Mouse (Mus musculus) liver, embryonic 16.5 days (tissue): ENCODE measurements around the gene Tmem91. TPM values are rescaled to one million over a fixed set of nuclear protein-coding genes. Genes with fewer than 3 reads are reported as not detected.

Experiments
- ATAC-seq: fragments of 200-750 bp; cut with Nextera tagmentation; 2 replicates; pipeline ENCODE4 v1.8.0; 2017; ENCODE audit warnings: low read depth, mild to moderate bottlenecking, moderate number of reproducible peaks, moderate library complexity
- H3K27ac ChIP-seq: fragments of 300-500 bp; sonication (generic); 2 replicates; pipeline ENCODE4 v1.5.1; 2014; ENCODE audit warnings: mild to moderate bottlenecking, low read length
- H3K27me3 ChIP-seq: fragments of 300-500 bp; sonication (generic); 2 replicates; pipeline ENCODE4 v1.6.1; 2014; ENCODE audit warnings: low read depth, low read length, mixed read lengths; ENCODE audit not compliant: control insufficient read depth, insufficient read depth
- H3K36me3 ChIP-seq: fragments of 300-500 bp; sonication (generic); 2 replicates; pipeline ENCODE4 v1.6.1; 2014; ENCODE audit warnings: mild to moderate bottlenecking; ENCODE audit not compliant: control insufficient read depth, insufficient read depth
- H3K4me1 ChIP-seq: fragments of 300-500 bp; sonication (generic); 2 replicates; pipeline ENCODE4 v1.6.1; 2014; ENCODE audit warnings: low read depth, low read length, mixed read lengths; ENCODE audit not compliant: control insufficient read depth
- H3K4me2 ChIP-seq: fragments of 300-500 bp; sonication (generic); 2 replicates; pipeline ENCODE4 v1.6.1; 2014; ENCODE audit warnings: low read depth, low read length, mixed read lengths
- H3K4me3 ChIP-seq: fragments of 300-500 bp; sonication (generic); 2 replicates; pipeline ENCODE4 v1.5.1; 2014; ENCODE audit warnings: low read depth, mild to moderate bottlenecking, low read length
- H3K9ac ChIP-seq: fragments of 300-500 bp; sonication (generic); 2 replicates; pipeline ENCODE4 v1.6.1; 2014; ENCODE audit warnings: low read depth, low read length
- H3K9me3 ChIP-seq: fragments of 300-500 bp; sonication (generic); replicated peaks from 2 replicates; pipeline ENCODE4 v1.6.1; 2016; ENCODE audit warnings: low read length; ENCODE audit not compliant: control insufficient read depth
- WGBS: fragments of 180-500 bp; shearing (Covaris S2); extraction: QIAGEN DNeasy Blood & Tissue Kit; methylation state at CpG from one replicate; pipeline ENCODE4 v1.1.7; 2014; ENCODE audit not compliant: insufficient replicate concordance; 5-methylcytosine and 5-hydroxymethylcytosine counted together
- polyA plus RNA-seq: library from polyadenylated mRNA; unstranded; fragments of >200 nt; fragmentation: Nextera tagmentation; extraction: Ambion mirVana; gene quantifications from 2 replicates; pipeline ENCODE4 v1.2.1, GENCODE M21; 2015

Tmem91 gene
- polyA plus RNA-seq, 1 experiment from 2014 or later: 1.3 TPM

DNA sequence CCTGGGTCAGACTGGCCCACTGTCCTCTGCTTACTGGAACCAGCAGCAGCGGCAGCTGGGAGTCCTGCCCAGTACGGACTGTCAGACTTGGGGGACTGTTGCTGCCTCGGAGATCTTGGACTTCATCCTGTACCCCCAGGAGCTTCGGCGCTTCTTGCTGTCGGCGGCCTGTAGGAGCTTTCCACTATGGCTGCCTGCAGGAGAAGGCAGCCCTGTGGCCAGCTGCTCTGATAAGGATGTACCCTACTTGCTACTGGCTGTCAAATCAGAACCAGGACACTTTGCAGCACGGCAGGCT is 46.7 kb downstream of the Tmem91 start:
- Histone ChIP-seq H3K9me3 (no peaks in the 10 kb centered on the region), H3K27me3 (no peaks in the 10 kb centered on the region), H3K9ac (no peak overlapping the region), H3K36me3 (no peaks in the 10 kb centered on the region), H3K4me2 (peak overlapping the region; percentile 85; the same call in 1 of the 2 replicates), H3K4me3 (peak overlapping the region; percentile 59; the same call in 1 of the 2 replicates), H3K4me1 (peaks cover 27% of the 10 kb centered on the region), H3K27ac (no peak overlapping the region)
- ATAC-seq: no peak
- WGBS: 52% methylated on average over 8 of the region's 8 CpGs

DNA sequence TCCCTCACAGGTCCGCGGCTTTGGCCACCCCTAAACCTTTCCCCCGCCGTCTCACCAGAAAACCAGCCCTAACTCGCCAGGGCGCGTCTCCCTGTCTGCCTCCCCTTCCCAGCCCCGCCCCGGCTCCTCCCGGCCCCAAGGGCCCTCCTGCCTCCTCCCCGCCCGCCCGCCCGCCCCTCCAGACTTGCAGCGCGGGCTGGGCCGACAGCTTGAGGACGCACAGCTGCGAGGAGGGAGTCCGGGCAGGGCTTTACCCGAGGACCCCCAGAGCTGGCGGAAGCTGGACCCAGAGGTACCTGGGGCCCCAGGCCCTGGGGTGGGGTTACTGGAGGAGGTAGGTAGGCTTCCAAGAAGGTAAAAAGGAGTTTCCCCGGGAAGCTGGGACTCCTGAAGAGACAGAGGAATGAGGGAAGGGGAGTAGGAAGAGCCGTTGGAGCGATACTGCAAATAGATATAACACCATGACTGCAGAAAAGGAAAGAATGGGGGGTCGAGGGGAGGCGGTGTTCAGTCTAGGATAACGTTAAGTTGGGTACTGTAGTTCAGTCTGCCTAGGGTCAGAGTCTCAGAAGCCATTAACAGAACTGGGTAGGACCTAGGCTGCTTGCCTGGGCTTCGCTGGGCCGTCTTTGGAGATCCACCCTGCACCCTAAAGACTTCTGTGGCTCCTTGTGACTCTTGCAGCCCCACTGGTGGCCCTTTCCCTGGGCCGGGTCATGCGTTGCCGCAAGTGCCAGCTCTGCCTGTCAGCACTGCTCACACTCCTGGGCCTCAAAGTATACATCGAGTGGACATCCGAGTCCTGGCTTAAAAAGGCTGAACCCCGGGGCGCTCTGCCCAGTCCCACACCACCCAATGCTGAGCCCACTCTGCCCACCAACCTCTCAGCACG is 47.3 kb downstream of the Tmem91 start:
- Histone ChIP-seq H3K36me3 (no peaks in the 10 kb centered on the region), H3K4me3 (peak overlapping the region; percentile 59), H3K9me3 (no peaks in the 10 kb centered on the region), H3K27ac (peak overlapping the region; percentile 44; the same call in 1 of the 2 replicates), H3K4me1 (peaks cover 27% of the 10 kb centered on the region), H3K27me3 (no peaks in the 10 kb centered on the region), H3K4me2 (peak overlapping the region; percentile 85), H3K9ac (peak overlapping the region; percentile 59)
- 17% methylated on average over 38 of the region's 38 CpGs for WGBS
- ATAC-seq: peak; percentile 79

DNA sequence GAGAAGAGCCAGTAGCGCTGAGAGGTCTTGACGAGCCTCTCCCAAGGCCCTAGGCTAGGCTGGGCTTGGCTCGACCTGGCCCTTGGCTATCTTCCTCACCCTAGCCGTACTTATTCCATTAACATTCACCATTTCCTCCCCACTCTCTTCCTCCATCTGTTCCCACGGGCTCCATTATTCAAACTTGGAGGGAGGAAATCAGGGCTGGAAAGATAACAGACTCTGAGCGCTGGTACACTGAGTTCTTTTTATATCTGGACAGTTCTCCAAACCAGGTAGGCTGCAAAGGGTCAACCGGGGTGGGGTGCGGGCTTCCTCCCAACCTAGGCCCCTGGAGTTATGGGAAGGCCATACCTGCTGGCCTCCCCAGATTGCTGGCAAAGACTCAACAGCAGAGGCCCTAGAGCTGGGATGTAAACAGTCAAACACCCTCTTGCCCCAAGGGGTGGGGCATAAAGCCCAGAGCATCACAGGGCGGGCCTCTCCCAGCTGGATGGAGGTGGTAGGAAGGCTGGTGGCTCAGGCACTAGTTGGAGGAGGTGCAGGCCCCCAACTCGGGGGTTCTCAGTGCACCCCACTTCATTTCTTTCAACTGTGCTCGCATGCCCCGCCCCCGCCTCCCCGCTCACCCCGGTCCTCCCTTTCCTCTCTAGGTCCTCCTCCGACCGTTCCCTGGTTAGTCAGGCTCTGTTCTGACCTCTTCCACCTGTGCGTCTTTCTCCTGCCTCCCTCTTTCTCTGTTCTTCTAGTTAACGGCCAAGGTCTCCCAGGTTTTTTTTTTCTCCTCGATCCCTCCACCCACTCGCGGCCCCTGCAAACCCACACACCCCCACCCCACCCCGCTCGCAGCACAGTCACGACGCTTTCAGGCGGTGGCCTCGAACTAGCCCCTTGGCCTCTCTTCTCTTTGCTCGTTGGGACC is 48.2 kb downstream of the Tmem91 start, which contains the start of gene B3gnt8:
Gene B3gnt8, plus strand, starts transcription at position 146 of the 922 bp plus-strand sequence.
- 9% methylated on average over 27 of the region's 29 CpGs for WGBS
- Histone ChIP-seq H3K4me2 (peak within 1 kb of the TSS; percentile 85), H3K4me3 (peak within 1 kb of the TSS; percentile 59), H3K36me3 (no peaks in the 10 kb centered on the region), H3K9me3 (no peaks in the 10 kb centered on the region), H3K27me3 (no peaks in the 10 kb centered on the region), H3K9ac (peak within 1 kb of the TSS; percentile 59), H3K4me1 (peaks cover 27% of the 10 kb centered on the region), H3K27ac (peak within 1 kb of the TSS; percentile 44; the same call in 1 of the 2 replicates)
- ATAC-seq: peak; percentile 49

DNA sequence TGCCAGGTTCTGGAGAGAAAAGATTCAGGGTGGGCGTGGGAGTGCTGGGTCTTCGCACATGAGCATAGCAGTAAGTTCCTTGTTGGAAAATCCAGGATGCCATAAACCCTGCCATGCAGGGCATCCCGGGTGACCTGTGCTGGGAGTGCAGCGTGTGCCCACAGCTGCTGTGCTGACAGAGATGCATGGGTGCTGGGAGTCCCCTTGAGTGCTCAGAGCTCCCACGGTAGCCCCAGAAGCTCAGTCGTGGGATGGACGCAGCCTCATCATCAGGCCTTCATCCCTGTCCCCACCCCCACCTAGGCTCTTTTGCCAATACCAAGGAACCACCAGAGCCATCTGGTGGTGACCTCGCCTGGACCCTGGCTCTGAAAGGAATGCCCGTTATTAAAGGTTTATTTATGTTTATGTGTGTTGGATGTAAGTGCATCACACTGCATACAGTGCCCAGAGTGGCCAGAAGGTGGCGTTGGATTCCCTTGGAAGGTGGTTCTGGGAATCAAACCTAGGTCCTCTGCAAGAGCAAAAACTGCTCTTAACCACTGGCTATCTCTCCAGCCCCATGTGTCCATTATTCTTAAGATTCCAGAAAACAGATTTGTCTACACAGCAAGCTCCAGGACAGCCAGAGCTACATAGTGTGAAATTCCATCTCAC is 49.2 kb downstream of the Tmem91 start:
- WGBS: 58% methylated on average over 10 of the region's 10 CpGs
- H3K9me3 ChIP-seq: no peaks in the 10 kb centered on the region
- H3K4me2 ChIP-seq: no peak overlapping the region
- no peaks in the 10 kb centered on the region for H3K36me3 ChIP-seq
- no peak overlapping the region for H3K27ac ChIP-seq
- peaks cover 27% of the 10 kb centered on the region for H3K4me1 ChIP-seq
- no peak overlapping the region for H3K4me3 ChIP-seq
- no peaks in the 10 kb centered on the region for H3K27me3 ChIP-seq
- no peak for ATAC-seq
- H3K9ac ChIP-seq: no peak overlapping the region

DNA sequence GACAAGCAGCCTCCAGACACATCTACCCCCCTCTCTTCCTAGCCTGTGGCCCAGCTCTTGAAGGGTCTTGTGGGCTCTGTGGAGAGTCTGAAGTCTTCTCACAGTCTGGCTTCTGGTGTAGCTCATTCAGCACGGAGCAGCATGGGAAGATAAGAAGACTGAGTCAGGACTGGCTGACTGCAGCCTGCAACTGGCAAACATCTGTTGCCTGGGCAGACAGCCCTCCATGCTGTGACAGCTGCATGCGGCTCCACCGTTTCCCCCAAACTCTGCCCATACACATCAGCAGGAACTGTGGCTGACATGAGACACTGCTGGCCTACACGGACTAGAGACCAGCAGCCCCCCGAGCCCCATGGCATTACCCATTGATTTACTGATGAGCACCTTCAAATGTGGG is 50.1 kb downstream of the Tmem91 start:
- no peak overlapping the region for H3K9ac ChIP-seq
- no peak for ATAC-seq
- no peaks in the 10 kb centered on the region for H3K36me3 ChIP-seq
- H3K27me3 ChIP-seq: no peaks in the 10 kb centered on the region
- H3K4me2 ChIP-seq: no peak overlapping the region
- no peak overlapping the region for H3K4me3 ChIP-seq
- peaks cover 29% of the 10 kb centered on the region for H3K4me1 ChIP-seq
- no peak overlapping the region for H3K27ac ChIP-seq
- WGBS: 57% methylated on average over 5 of the region's 5 CpGs
- no peaks in the 10 kb centered on the region for H3K9me3 ChIP-seq

DNA sequence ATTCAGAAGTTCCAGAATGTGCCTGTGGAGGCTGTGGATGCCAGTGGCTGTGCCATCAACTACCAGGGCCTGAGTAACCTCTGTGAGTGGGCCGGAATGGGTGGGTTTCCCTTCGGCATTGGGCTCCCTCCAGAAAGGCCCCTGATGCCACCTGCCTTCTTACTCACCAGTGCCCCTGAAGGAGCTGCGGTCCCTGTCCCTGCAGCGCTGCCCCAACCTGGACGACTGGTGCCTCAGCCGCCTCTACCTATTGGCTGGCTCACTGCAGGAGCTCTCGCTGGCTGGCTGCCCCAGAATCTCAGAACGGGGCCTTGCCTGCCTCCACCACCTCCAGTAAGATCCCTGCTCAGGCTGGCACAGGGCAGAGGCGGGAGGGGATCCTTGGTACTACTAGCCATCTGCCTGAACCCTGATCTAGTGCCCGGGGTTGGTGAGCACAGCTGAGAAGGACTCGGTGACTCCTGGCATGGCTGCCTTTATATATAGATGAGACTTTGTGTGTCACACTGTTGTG is 51.1 kb downstream of the Tmem91 start:
- Histone ChIP-seq H3K9me3 (no peaks in the 10 kb centered on the region), H3K27me3 (no peaks in the 10 kb centered on the region), H3K27ac (no peak overlapping the region), H3K9ac (no peak overlapping the region), H3K4me1 (peaks cover 36% of the 10 kb centered on the region), H3K4me3 (no peak overlapping the region), H3K4me2 (no peak overlapping the region), H3K36me3 (no peaks in the 10 kb centered on the region)
- WGBS: 83% methylated on average over 11 of the region's 11 CpGs
- ATAC-seq: no peak

DNA sequence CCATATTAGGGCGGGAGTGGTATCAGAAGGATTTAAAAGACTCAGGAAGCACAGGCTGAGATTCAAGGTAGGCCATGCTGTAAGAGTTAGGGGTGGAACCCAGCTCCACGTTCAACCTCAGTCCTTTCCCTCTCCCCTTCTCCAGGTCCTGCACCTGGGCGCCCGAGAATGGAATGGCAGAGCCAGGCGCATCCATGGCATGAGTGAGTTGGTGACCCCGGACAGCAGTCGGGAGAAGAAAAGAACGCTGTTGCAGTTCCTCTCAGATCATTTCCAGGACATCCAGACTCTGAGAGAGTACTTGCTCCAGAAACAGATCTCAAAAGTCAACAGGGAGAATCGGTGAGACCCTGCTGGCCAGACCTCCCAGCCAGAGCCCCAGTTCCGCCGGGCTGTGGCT is 54.2 kb downstream of the Tmem91 start:
- Histone ChIP-seq H3K4me2 (no peak overlapping the region), H3K4me3 (no peak overlapping the region), H3K27me3 (no peaks in the 10 kb centered on the region), H3K9me3 (no peaks in the 10 kb centered on the region), H3K4me1 (peaks cover 12% of the 10 kb centered on the region), H3K27ac (no peak overlapping the region), H3K36me3 (no peaks in the 10 kb centered on the region), H3K9ac (no peak overlapping the region)
- ATAC-seq: no peak
- 75% methylated on average over 11 of the region's 11 CpGs for WGBS

DNA sequence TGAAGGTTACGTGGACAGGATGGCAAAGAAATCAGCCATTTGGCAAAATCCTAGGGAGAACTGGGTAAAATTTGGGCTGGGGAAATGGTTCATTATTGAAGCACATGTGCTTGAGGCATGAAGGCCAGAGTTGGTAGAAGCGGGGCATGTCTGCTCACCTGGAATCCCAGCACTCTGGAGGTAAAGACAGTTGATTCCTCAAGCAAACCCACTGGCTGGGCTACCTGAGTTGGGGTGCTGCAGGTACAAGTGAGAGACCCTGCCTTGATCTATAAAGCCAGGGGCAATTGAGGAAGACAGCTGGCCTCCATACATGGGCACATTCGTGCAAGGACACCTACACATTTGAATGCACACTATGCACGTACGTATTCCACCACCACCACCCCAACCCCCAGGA is 54.9 kb downstream of the Tmem91 start:
- H3K4me1 ChIP-seq: peaks cover 12% of the 10 kb centered on the region
- H3K27me3 ChIP-seq: no peaks in the 10 kb centered on the region
- ATAC-seq: no peak
- no peak overlapping the region; the same call in 1 of the 2 replicates for H3K4me3 ChIP-seq
- no peaks in the 10 kb centered on the region for H3K36me3 ChIP-seq
- peak overlapping the region; percentile 80; the same call in 1 of the 2 replicates for H3K4me2 ChIP-seq
- WGBS: 80% methylated on average over 5 of the region's 5 CpGs
- H3K9me3 ChIP-seq: no peaks in the 10 kb centered on the region
- H3K9ac ChIP-seq: no peak overlapping the region; the same call in 1 of the 2 replicates
- H3K27ac ChIP-seq: no peak overlapping the region
